Mouse (Mus musculus) brown adipose tissue, adult 24 weeks (tissue): Measurements from ENCODE around the gene Mtmr1. TPM values are rescaled to one million over a fixed set of nuclear protein-coding genes. Genes with fewer than 3 reads are reported as not detected.

Source experiments
- polyA plus RNA-seq: library from polyadenylated mRNA; stranded (reverse); fragments of >200 nt; gene quantifications from 2 replicates; pipeline ENCODE4 v1.2.4, GENCODE M21; 2012; ENCODE audit not compliant: missing spikeins, insufficient read depth, insufficient read length

Gene Mtmr1
- polyA plus RNA-seq, 1 experiment: 30.2 TPM

Other genes starting within 250 kb of the Mtmr1 start
- 17.9 and 20.1 TPM in 2 replicates for gene Mtm1, start 154.0 kb upstream of the Mtmr1 start, polyA plus RNA-seq
- gene Cd99l2, start 128.1 kb downstream of the Mtmr1 start, polyA plus RNA-seq: 35.0 and 51.5 TPM in 2 replicates
- 41.4 and 70.2 TPM in 2 replicates for gene Hmgb3, start 191.2 kb downstream of the Mtmr1 start, polyA plus RNA-seq